Mouse (Mus musculus): Measurements from ENCODE around the gene Zeb2.

GRCm38 (mm10) chr2:45128696-45129095 lies 11.5 kb upstream of the Zeb2 start:
- TF ChIP-seq CTCF (IDR thresholded peaks at IDR 0.05; ENCODE audit: insufficient read depth, low read length) = no peak
- no peak for TF ChIP-seq POLR2A (IDR thresholded peaks at IDR 0.05; ENCODE audit: borderline replicate concordance, extremely low read depth, low read depth, low read length)
